Mouse (Mus musculus) lung, adult 2 months (tissue): ENCODE measurements at regions not wholly inside any gene's neighbourhood (a gene's known extent, or its start where the extent isn't known, plus 50 kb on each side); places are given as distances from the start of the nearest gene placed in this dataset.

Experiments used
- CTCF ChIP-seq: fragments of 200-500 bp; IDR thresholded peaks from 2 replicates; pipeline ENCODE4 v1.5.1; 2011; ENCODE audit warnings: mild to moderate bottlenecking, low read length, control low read depth; ENCODE audit not compliant: insufficient read depth
- POLR2A ChIP-seq: fragments of 200-500 bp; IDR thresholded peaks from 2 replicates; pipeline ENCODE4 v1.6.1; 2011; ENCODE audit warnings: low read depth, mild to moderate bottlenecking, control low read depth, low read length, borderline replicate concordance; ENCODE audit errors: extremely low read depth

GRCm38 (mm10) chr6:84344936-84345335 lies 248.8 kb downstream of the Cyp26b1 start:
- TF ChIP-seq CTCF = no peak
- no peak for TF ChIP-seq POLR2A
